Mouse (Mus musculus) limb, embryonic 11.5 days (tissue): ENCODE data around the gene Smim20. TPM values are rescaled to one million over a fixed set of nuclear protein-coding genes. Genes with fewer than 3 reads are reported as not detected.

Experiments used
- ATAC-seq: fragments of 200-750 bp; cut with Nextera tagmentation; 2 replicates; pipeline ENCODE4 v1.8.0; 2017; ENCODE audit warnings: low read depth; ENCODE audit not compliant: insufficient number of reproducible peaks, low FRiP score, low TSS enrichment
- DNase-seq: peaks from one replicate; pipeline ENCODE4 v3.0.0-alpha.2; 2015; ENCODE audit warnings: low spot score
- H3K27ac ChIP-seq: fragments of 300-500 bp; sonication (generic); replicated peaks from 2 replicates; pipeline ENCODE4 v1.5.1; 2014; ENCODE audit warnings: low read depth, mild to moderate bottlenecking, low read length
- H3K27me3 ChIP-seq: fragments of 300-500 bp; sonication (generic); 2 replicates; pipeline ENCODE4 v1.6.1; 2014; ENCODE audit warnings: mild to moderate bottlenecking, low read length, mixed read lengths; ENCODE audit not compliant: control insufficient read depth, insufficient read depth
- H3K36me3 ChIP-seq: fragments of 300-500 bp; sonication (generic); 2 replicates; pipeline ENCODE4 v1.6.1; 2014; ENCODE audit warnings: mild to moderate bottlenecking, low read length, moderate library complexity, mixed read lengths; ENCODE audit not compliant: control insufficient read depth, insufficient read depth
- H3K4me1 ChIP-seq: fragments of 300-500 bp; sonication (generic); 2 replicates; pipeline ENCODE4 v1.6.1; 2014; ENCODE audit warnings: low read length, mixed read lengths; ENCODE audit not compliant: control insufficient read depth, insufficient read depth
- H3K4me2 ChIP-seq: fragments of 300-500 bp; sonication (generic); 2 replicates; pipeline ENCODE4 v1.6.1; 2014; ENCODE audit warnings: low read depth, mild to moderate bottlenecking, moderate library complexity; ENCODE audit not compliant: severe bottlenecking
- H3K4me3 ChIP-seq: fragments of 300-500 bp; sonication (generic); 2 replicates; pipeline ENCODE4 v1.5.1; 2014; ENCODE audit warnings: low read depth, low read length
- H3K9ac ChIP-seq: fragments of 300-500 bp; sonication (generic); 2 replicates; pipeline ENCODE4 v1.6.1; 2014; ENCODE audit warnings: mild to moderate bottlenecking, low read length
- H3K9me3 ChIP-seq: fragments of 300-500 bp; sonication (generic); 2 replicates; pipeline ENCODE4 v1.6.1; 2016; ENCODE audit warnings: low read length; ENCODE audit not compliant: control insufficient read depth
- WGBS: fragments of 180-500 bp; shearing (Covaris S2); extraction: QIAGEN DNeasy Blood & Tissue Kit; methylation state at CpG from one replicate; pipeline ENCODE4 v1.1.7; 2014; 5-methylcytosine and 5-hydroxymethylcytosine counted together
- polyA plus RNA-seq: library from polyadenylated mRNA; unstranded; fragments of >200 nt; fragmentation: Nextera tagmentation; extraction: Ambion mirVana; gene quantifications from 2 replicates; pipeline ENCODE4 v1.2.1, GENCODE M21; 2014

Smim20 gene
- polyA plus RNA-seq, 1 experiment from 2014 or later: 59.0 TPM

DNA sequence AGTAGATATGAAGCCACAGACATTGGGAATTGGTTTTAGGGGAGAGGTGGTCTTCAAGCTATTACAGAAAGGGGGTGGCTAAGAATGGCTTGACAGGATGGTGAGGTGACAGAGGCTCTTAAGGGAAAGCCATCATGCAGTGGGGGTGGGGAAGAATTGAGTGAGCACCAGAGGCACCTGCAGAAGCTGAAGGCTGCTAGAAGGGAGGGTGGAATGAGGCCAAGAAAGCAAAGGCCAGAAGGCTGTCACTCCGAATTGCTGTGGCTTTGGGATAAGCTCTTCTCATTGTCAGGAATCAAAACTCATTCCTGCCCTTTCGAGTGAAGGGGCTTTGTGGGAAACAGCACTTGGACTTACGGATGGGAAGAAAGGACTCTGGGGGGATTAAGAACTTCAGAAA, 12.1 kb upstream of the Smim20 start:
- Histone ChIP-seq H3K9me3 (no peaks in the 10 kb centered on the region), H3K27ac (no peak overlapping the region), H3K4me1 (peaks cover 4% of the 10 kb centered on the region; the same call in 1 of the 2 replicates), H3K9ac (no peak overlapping the region), H3K4me2 (no peak overlapping the region), H3K27me3 (no peaks in the 10 kb centered on the region), H3K36me3 (no peaks in the 10 kb centered on the region), H3K4me3 (no peak overlapping the region)
- no peak for ATAC-seq
- 74% methylated on average over 3 of the region's 3 CpGs for WGBS
- no peak for DNase-seq

DNA sequence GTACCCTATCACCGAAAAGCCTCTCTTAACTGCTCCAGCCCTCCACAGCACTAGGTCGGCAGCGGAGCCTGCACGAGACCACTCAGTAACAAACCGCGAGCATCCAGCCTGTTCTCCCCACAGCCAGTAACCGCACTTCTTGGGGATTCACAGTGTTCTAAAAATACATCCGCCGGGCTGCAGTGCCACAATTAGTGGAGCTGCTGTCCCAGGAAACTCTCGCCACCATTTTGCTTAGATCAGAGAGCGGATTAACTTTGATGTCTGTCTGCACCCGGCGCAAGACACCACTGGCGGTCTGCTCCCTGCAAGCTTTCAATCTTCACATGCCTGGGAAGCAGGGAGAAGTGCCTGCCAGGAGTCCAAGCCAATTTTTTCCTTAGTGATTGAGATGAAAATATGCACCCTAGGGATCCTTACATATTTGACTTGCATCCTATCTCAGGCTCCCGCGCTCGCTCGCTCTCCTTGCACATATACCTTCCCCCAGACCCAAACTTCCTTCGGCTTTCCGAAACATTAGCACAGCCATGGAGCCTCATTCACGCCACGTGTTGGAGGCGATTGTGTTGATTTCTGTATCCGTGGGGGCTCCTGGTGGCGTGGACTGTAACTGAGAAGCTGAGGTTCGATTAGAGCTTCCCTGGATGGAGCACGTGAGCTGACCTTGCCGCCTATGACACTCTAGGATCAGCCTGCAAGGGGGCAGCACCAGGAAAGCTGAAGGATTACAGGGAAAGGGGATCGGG, 8.7 kb upstream of the Smim20 start:
- Histone ChIP-seq H3K4me3 (peak overlapping the region; percentile 29), H3K4me1 (peaks cover 6% of the 10 kb centered on the region; the same call in 1 of the 2 replicates), H3K27ac (no peak overlapping the region), H3K4me2 (peak overlapping the region; percentile 76), H3K9me3 (no peaks in the 10 kb centered on the region), H3K27me3 (no peaks in the 10 kb centered on the region), H3K9ac (peak overlapping the region; percentile 61), H3K36me3 (no peaks in the 10 kb centered on the region)
- DNase-seq: peak; percentile 64
- 4% methylated on average over 29 of the region's 29 CpGs for WGBS
- ATAC-seq: no peak

GRCm38 (mm10) chr5:53259894-53260293, 7.0 kb upstream of the Smim20 start:
- 56% methylated on average over 5 of the region's 5 CpGs for WGBS
- peaks cover 6% of the 10 kb centered on the region; the same call in 1 of the 2 replicates for H3K4me1 ChIP-seq
- no peak for DNase-seq
- H3K27me3 ChIP-seq: no peaks in the 10 kb centered on the region
- H3K9ac ChIP-seq: no peak overlapping the region
- ATAC-seq: no peak
- H3K27ac ChIP-seq: no peak overlapping the region
- H3K9me3 ChIP-seq: no peaks in the 10 kb centered on the region
- H3K36me3 ChIP-seq: no peaks in the 10 kb centered on the region
- no peak overlapping the region for H3K4me3 ChIP-seq
- no peak overlapping the region for H3K4me2 ChIP-seq

DNA sequence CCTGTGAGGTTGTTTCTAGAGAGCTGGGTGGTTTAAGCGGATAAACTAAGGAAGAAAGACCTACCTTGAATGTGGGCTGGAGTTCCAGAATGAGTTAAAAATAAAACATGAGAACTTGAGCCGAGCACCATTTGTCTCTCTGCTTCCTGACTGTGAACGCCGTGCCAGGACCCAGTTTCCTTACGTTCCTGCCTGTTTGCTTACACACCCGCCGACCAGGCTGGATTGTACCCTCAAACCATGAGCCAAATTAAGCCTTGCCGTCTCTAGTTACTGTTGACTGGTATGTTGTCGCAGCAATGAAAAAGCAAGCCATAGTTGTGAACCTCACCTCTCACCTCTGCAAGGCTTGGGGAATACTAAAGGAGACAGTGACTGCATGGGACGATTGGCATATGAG, 4.9 kb upstream of the Smim20 start:
- WGBS: 80% methylated on average over 10 of the region's 10 CpGs
- Histone ChIP-seq H3K27ac (no peak overlapping the region), H3K9me3 (no peaks in the 10 kb centered on the region), H3K36me3 (no peaks in the 10 kb centered on the region), H3K4me1 (peaks cover 6% of the 10 kb centered on the region; the same call in 1 of the 2 replicates), H3K9ac (no peak overlapping the region), H3K4me2 (no peak overlapping the region), H3K4me3 (no peak overlapping the region), H3K27me3 (no peaks in the 10 kb centered on the region)
- no peak for DNase-seq
- no peak for ATAC-seq

- no peak for ATAC-seq
- no peak overlapping the region for H3K4me2 ChIP-seq
- no peaks in the 10 kb centered on the region for H3K9me3 ChIP-seq
- H3K4me3 ChIP-seq: no peak overlapping the region
- 76% methylated on average over 5 of the region's 5 CpGs for WGBS
- no peaks in the 10 kb centered on the region for H3K36me3 ChIP-seq
- H3K27me3 ChIP-seq: no peaks in the 10 kb centered on the region
- no peak overlapping the region for H3K27ac ChIP-seq
- H3K4me1 ChIP-seq: peaks cover 6% of the 10 kb centered on the region; the same call in 1 of the 2 replicates
- no peak overlapping the region for H3K9ac ChIP-seq
- DNase-seq: no peak
Observed at GRCm38 (mm10) chr5:53264061-53264460, 2.8 kb upstream of the Smim20 start.

- peaks cover 4% of the 10 kb centered on the region; the same call in 1 of the 2 replicates for H3K4me1 ChIP-seq
- DNase-seq: no peak
- no peak overlapping the region for H3K4me2 ChIP-seq
- no peaks in the 10 kb centered on the region for H3K9me3 ChIP-seq
- H3K4me3 ChIP-seq: no peak overlapping the region
- H3K27ac ChIP-seq: no peak overlapping the region
- no peak overlapping the region for H3K9ac ChIP-seq
- no peak for ATAC-seq
- H3K36me3 ChIP-seq: no peaks in the 10 kb centered on the region
- 42% methylated on average over 12 of the region's 12 CpGs for WGBS
- H3K27me3 ChIP-seq: no peaks in the 10 kb centered on the region
Observed at GRCm38 (mm10) chr5:53265740-53266139, 1.1 kb upstream of the Smim20 start.

DNA sequence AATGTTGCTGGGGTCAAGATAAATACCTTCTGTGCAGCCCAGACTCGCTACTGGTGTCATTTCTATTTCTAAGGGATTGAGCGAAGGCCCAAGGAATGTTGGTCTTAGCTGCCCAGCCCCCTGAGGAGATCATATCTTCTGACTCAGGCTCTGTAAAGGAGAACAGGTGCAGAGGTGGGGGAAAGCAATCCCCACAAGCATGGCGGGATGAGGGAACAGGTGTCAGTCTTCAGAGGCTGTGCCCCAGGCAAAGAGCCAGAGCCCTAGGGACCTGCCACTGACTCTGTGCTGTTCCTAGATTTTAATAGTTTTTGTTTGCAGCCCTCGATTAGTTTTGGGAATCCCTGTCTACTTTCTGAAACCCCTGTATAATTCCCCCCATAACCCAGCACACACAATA, 702 bp upstream of the Smim20 start:
- Histone ChIP-seq H3K4me1 (peaks cover 4% of the 10 kb centered on the region; the same call in 1 of the 2 replicates), H3K9ac (no peak overlapping the region), H3K27me3 (no peaks in the 10 kb centered on the region), H3K4me2 (no peak overlapping the region), H3K27ac (no peak overlapping the region), H3K36me3 (no peaks in the 10 kb centered on the region), H3K9me3 (no peaks in the 10 kb centered on the region), H3K4me3 (no peak overlapping the region; the same call in 1 of the 2 replicates)
- peak; percentile 8; the same call in 1 of the 2 replicates for ATAC-seq
- 59% methylated on average over 4 of the region's 4 CpGs for WGBS
- DNase-seq: no peak

DNA sequence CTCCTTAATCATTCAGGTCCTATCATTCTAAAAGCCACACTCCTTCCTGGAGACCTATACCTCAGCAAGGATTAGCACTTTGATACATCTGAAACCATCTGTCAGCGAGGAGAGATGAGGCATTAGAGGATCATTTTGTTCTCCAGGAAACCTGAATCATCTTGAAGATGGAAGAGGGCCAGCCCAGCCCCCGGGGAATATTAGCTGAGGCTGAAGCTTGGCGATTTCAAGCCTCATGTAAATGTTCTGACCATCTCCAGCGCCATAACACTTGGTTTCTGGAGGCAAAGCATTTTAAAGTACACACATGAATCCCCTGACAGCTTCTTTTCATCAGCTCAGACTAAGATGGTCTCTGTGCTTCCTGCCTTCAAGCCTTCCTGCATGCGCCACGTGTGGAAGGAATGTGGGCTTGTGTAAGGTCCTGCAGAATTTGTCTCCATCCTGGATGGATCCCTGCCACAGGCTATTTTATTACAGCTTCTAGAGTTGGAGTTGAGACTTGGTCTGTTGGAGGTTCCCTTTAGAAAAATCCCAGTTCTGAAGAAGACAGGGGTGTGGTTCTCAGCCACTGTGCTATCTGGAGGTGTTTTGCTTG, 1.3 kb downstream of the Smim20 start:
- Histone ChIP-seq H3K4me1 (peaks cover 4% of the 10 kb centered on the region; the same call in 1 of the 2 replicates), H3K27ac (no peak overlapping the region), H3K4me2 (no peak overlapping the region), H3K27me3 (no peaks in the 10 kb centered on the region), H3K4me3 (no peak overlapping the region), H3K9me3 (no peaks in the 10 kb centered on the region), H3K9ac (no peak overlapping the region), H3K36me3 (no peaks in the 10 kb centered on the region)
- ATAC-seq: no peak
- WGBS: 83% methylated on average over 6 of the region's 6 CpGs
- DNase-seq: no peak
